Mouse (Mus musculus) C2C12 (cell line): ENCODE data around the gene Rnf128. TPM values are rescaled to one million over a fixed set of nuclear protein-coding genes. Genes with fewer than 3 reads are reported as not detected.

ENCODE experiments used
- H3K27me3 ChIP-seq: one replicate; pipeline ENCODE4 v1.6.1; 2011; ENCODE audit not compliant: control insufficient read depth, insufficient read depth, insufficient read length
- H3K36me3 ChIP-seq: one replicate; pipeline ENCODE4 v1.6.1; 2011; ENCODE audit not compliant: control insufficient read depth, insufficient read depth
- H3K4me3 ChIP-seq: one replicate; pipeline ENCODE4 v1.5.1; 2011; ENCODE audit warnings: mild to moderate bottlenecking, control low read depth; ENCODE audit not compliant: poor library complexity, insufficient read depth, severe bottlenecking
- H3K79me2 ChIP-seq: one replicate; pipeline ENCODE4 v1.6.1; 2011; ENCODE audit not compliant: control insufficient read depth, insufficient read depth
- H3K79me3 ChIP-seq: one replicate; pipeline ENCODE4 v1.6.1; 2011; ENCODE audit warnings: low read depth, control low read depth
- H3ac ChIP-seq: one replicate; pipeline ENCODE3; 2011; ENCODE audit warnings: low read depth; ENCODE audit not compliant: control insufficient read depth, insufficient read length
- CEBPB ChIP-seq: IDR thresholded peaks from one replicate; pipeline ENCODE4 v1.6.1; 2011; ENCODE audit warnings: low read depth, mild to moderate bottlenecking, control low read depth, moderate library complexity
- CTCF ChIP-seq: IDR thresholded peaks from one replicate; pipeline ENCODE4 v1.5.1; 2011; ENCODE audit not compliant: control insufficient read depth, insufficient read depth, insufficient read length
- FOSL1 ChIP-seq: IDR thresholded peaks from one replicate; pipeline ENCODE4 v1.8.0; 2011; ENCODE audit warnings: mild to moderate bottlenecking, low read length; ENCODE audit not compliant: poor library complexity, insufficient read depth, severe bottlenecking
- MAX ChIP-seq: IDR thresholded peaks from one replicate; pipeline ENCODE4 v1.6.1; 2011; ENCODE audit warnings: mild to moderate bottlenecking, control low read depth
- MYOD1 ChIP-seq: IDR thresholded peaks from one replicate; pipeline ENCODE4 v1.6.1; 2011; ENCODE audit warnings: low read depth; ENCODE audit not compliant: control insufficient read depth, insufficient read length
- MYOG ChIP-seq: IDR thresholded peaks from one replicate; pipeline ENCODE4 v1.6.1; 2011; ENCODE audit not compliant: control insufficient read depth, insufficient read length; ENCODE audit errors: extremely low read depth
- USF1 ChIP-seq: IDR thresholded peaks from one replicate; pipeline ENCODE4 v1.6.1; 2011; ENCODE audit warnings: low read depth, mild to moderate bottlenecking, control low read depth, moderate library complexity
- polyA plus RNA-seq: library from polyadenylated mRNA; unstranded; fragments of >200 nt; fragmentation: generic; extraction: Trizol; gene quantifications from one replicate; pipeline ENCODE4 v1.2.1, GENCODE M21; 2012; ENCODE audit warnings: missing spikeins

Gene Rnf128
- polyA plus RNA-seq, 1 experiment = 9.7 TPM

DNA sequence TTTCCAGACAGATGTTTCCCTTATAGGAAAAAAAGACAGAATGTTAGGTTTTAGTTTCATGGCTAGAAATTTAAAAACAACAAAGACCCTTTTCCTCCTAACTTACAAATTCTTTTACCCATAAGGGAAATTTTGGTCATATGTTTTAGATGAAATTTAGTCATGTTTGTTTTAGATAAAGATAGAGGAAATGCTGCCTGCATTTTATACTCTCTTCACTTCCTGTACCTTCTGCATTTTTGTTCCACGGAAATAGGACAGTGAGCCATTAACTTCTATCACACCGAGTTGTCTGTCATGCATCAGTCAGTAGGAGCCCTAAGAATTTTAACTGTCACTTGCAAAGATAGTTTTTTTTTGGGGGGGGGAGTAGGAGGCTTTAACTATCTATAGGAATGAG lies 76.6 kb downstream of the Rnf128 start:
- Histone ChIP-seq H3K27me3 (no peaks in the 10 kb centered on the region), H3ac (no peak overlapping the region), H3K4me3 (no peak overlapping the region), H3K36me3 (no peaks in the 10 kb centered on the region), H3K79me2 (no peaks in the 10 kb centered on the region), H3K79me3 (no peaks in the 10 kb centered on the region)
- TF ChIP-seq USF1 = no peak
- TF ChIP-seq CTCF = no peak
- TF ChIP-seq MYOG = no peak
- no peak for TF ChIP-seq CEBPB
- TF ChIP-seq MAX = no peak
- TF ChIP-seq MYOD1 = no peak
- TF ChIP-seq FOSL1 = no peak

DNA sequence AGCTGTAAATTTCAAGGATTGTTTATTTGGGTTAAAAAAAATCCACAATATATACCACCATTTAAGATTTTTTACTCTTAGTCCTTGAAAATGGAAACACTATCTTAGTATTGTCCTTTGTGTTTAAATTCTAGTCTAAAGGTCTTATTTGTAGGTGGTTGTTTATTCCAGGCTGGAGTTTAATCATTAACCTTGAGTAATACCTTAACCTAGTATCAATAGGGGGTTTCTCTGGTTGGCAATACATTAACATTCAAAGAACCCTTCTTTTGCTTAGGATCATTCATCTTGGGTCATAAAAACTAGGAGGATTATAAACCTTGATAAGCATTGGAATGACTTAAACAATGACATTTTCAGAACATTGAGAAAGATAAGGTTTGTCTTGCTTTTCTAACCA lies 77.3 kb downstream of the Rnf128 start:
- Histone ChIP-seq H3K79me2 (no peaks in the 10 kb centered on the region), H3K27me3 (no peaks in the 10 kb centered on the region), H3ac (no peak overlapping the region), H3K4me3 (no peak overlapping the region), H3K36me3 (no peaks in the 10 kb centered on the region), H3K79me3 (no peaks in the 10 kb centered on the region)
- no peak for TF ChIP-seq FOSL1
- no peak for TF ChIP-seq CEBPB
- no peak for TF ChIP-seq MAX
- no peak for TF ChIP-seq USF1
- TF ChIP-seq MYOG = no peak
- no peak for TF ChIP-seq MYOD1
- TF ChIP-seq CTCF = no peak

DNA sequence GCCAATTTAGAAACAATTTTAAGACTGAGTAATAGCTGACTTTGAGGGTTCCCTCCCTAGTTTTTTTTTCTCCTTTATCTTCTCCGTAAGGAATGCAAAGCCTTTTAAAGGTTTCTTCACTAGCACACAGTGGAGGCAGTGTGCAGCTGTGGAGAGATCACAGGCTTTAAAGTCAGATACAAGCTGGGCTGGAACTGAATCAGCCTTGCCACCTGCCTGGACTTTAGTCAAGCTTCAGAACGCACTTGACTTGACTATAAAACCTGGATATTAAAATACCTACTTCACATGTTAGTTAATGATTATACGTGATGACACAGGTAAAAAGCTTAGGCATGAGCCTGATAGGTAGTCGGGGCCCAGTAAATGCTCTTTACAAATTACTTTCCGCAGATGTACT lies 89.1 kb downstream of the Rnf128 start:
- Histone ChIP-seq H3ac (no peak overlapping the region), H3K79me3 (no peaks in the 10 kb centered on the region), H3K36me3 (no peaks in the 10 kb centered on the region), H3K4me3 (no peak overlapping the region), H3K79me2 (no peaks in the 10 kb centered on the region), H3K27me3 (no peaks in the 10 kb centered on the region)
- TF ChIP-seq FOSL1 (no peak), MAX (no peak), CTCF (no peak), USF1 (no peak), MYOD1 (no peak), CEBPB (no peak), MYOG (no peak)

DNA sequence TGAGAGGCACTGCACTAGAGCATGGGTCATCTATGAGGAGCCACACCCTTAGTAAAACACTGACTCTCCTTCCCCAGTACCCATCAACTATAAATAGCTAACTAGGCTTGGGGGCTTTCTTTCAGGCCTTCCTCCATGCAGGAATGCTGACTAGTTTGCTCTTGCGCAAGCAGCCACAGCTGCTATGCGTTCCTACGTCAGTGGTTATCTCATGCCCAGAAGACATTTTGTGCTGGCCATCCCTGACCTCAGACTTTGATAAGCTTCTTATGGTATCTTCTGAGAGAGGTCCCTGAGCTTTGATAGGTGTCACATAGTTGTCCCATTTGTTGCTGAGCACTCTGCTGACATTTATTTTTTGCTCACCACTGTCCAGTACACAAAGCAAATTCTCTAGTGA lies 90.2 kb downstream of the Rnf128 start:
- H3K79me2 ChIP-seq = no peaks in the 10 kb centered on the region
- no peak overlapping the region for H3ac ChIP-seq
- TF ChIP-seq MYOD1 (peak; percentile 79), CEBPB (peak; percentile 97), FOSL1 (no peak)
- no peaks in the 10 kb centered on the region for H3K36me3 ChIP-seq
- no peaks in the 10 kb centered on the region for H3K27me3 ChIP-seq
- no peak overlapping the region for H3K4me3 ChIP-seq
- H3K79me3 ChIP-seq = no peaks in the 10 kb centered on the region

DNA sequence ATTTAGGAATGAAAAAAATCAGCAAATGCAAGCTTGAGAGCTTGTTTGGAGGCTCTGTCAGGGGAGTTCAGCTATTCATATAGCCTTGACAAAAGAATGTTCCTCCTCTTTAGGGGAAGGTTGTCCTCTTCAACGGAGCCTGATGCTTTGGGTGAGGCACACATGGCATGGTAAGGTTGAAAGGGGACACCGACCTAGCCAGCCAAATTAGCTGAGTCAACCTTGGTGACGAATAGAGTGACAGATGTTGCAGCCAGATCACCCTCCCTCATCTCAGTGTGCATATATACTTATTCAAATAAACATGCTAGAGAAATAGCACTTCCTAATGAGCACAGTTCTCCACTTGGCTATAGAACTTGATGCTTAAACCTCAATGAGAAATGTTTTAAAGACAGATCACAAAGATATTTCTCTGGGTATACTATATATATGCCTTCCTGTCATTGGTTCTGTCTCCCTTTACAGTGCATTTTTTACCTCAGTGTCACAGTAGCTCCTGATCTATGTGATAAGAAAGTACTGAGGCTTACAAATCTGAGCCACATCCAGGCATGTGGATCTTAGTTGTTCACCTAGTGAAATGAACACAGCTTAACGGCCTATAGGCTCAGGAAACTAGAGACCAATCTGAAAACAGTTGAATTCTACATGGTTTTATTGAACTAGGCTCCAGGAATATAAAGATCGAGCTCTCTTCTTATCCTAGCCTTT lies 91.4 kb downstream of the Rnf128 start:
- Histone ChIP-seq H3K79me3 (no peaks in the 10 kb centered on the region), H3K79me2 (no peaks in the 10 kb centered on the region), H3ac (no peak overlapping the region), H3K27me3 (no peaks in the 10 kb centered on the region), H3K4me3 (no peak overlapping the region), H3K36me3 (no peaks in the 10 kb centered on the region)
- peak; percentile 74 for TF ChIP-seq MYOD1
- TF ChIP-seq MYOG = no peak

DNA sequence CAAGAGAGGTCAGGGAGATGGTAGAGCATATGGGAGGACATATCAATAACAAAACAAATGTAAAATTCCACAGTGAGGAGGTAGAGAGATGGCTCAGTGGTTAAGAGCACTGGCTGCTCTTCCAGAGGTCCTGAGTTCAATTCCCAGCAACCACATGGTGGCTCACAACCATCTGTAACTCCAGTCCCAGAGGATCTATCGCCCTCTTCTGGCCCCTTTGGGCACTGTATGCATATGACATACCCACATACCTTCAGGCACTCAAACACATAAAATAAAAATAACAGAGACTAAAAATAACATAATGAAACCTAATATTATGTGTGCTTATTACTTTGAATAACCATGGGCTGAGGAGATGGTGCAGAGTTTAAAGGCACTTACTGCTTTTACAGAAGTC lies 99.0 kb downstream of the Rnf128 start:
- H3ac ChIP-seq = no peak overlapping the region
- H3K36me3 ChIP-seq = no peaks in the 10 kb centered on the region
- no peaks in the 10 kb centered on the region for H3K27me3 ChIP-seq

More for the DNA sequence above, 99.0 kb downstream of the Rnf128 start:
- no peaks in the 10 kb centered on the region for H3K79me2 ChIP-seq
- TF ChIP-seq MYOG = no peak
- no peak overlapping the region for H3K4me3 ChIP-seq
- H3K79me3 ChIP-seq = no peaks in the 10 kb centered on the region
